Mouse (Mus musculus) ES-E14 (cell line): ENCODE measurements around the gene Ifi214. TPM values are rescaled to one million over a fixed set of nuclear protein-coding genes. Genes with fewer than 3 reads are reported as not detected.

ENCODE experiments used
- total RNA-seq: library from RNA; depleted of rRNA; stranded (reverse); fragments of 300-350 nt; gene quantifications from 2 replicates; pipeline ENCODE4 v1.2.3, GENCODE M21; 2012; rRNA removed

Gene Ifi214
- total RNA-seq, 1 experiment, result not detected

Other genes with a start within 250 kb of the Ifi214 start
- gene Ackr1, start 202.2 kb downstream of the Ifi214 start, total RNA-seq, result not detected in 2 replicates
- gene Aim2, start 185.1 kb downstream of the Ifi214 start, total RNA-seq, result 17.0 and 26.0 TPM in 2 replicates
- 0.85 and 1.0 TPM in 2 replicates for gene Cadm3, start 168.3 kb downstream of the Ifi214 start, total RNA-seq
- gene Ifi206, start 44.9 kb downstream of the Ifi214 start, total RNA-seq, result not detected in 2 replicates
- 0.13 TPM in 1 of 2 replicates, not detected in the other for gene Ifi213, start 63.3 kb upstream of the Ifi214 start, total RNA-seq
- not detected in 2 replicates for gene Ifi209, start 95.0 kb upstream of the Ifi214 start, total RNA-seq
- not detected in 2 replicates for gene Ifi208, start 137.7 kb upstream of the Ifi214 start, total RNA-seq
- gene Ifi207, start 205.8 kb upstream of the Ifi214 start, total RNA-seq, result not detected in 2 replicates
- gene Ifi204, start 231.0 kb upstream of the Ifi214 start, total RNA-seq, result 0.58 TPM in 1 of 2 replicates, not detected in the other